Mouse (Mus musculus) G1E (cell line): ENCODE measurements at regions not wholly inside any gene's neighbourhood (a gene's known extent, or its start where the extent isn't known, plus 50 kb on each side); places are given as distances from the start of the nearest gene placed in this dataset.

Source experiments
- CTCF ChIP-seq: IDR thresholded peaks from 2 replicates; pipeline ENCODE4 v1.5.1; 2012; ENCODE audit warnings: low read depth, low read length, inconsistent platforms, mixed read lengths
- GATA1 ChIP-seq: IDR thresholded peaks from 2 replicates; pipeline ENCODE4 v1.6.1; 2012; ENCODE audit warnings: borderline replicate concordance, low read length, inconsistent platforms, mixed read lengths
- GATA2 ChIP-seq: IDR thresholded peaks from 2 replicates; pipeline ENCODE4 v1.6.1; 2012; ENCODE audit warnings: low read depth, low read length, inconsistent platforms, borderline replicate concordance
- POLR2AphosphoS5 ChIP-seq: IDR thresholded peaks from 2 replicates; pipeline ENCODE4 v1.6.1; 2012; ENCODE audit warnings: low read depth, low read length, inconsistent platforms; ENCODE audit not compliant: insufficient replicate concordance
- TAL1 ChIP-seq: conservative IDR thresholded peaks from 2 replicates; pipeline ENCODE4 v1.6.1; 2012; ENCODE audit warnings: low read depth, low read length, inconsistent platforms, mixed read lengths

GRCm38 (mm10) chr12:106182923-106183322, 172.9 kb downstream of the Vrk1 start:
- TF ChIP-seq CTCF (no peak), GATA1 (no peak), TAL1 (no peak), POLR2AphosphoS5 (no peak), GATA2 (no peak)
